Mouse (Mus musculus) megakaryocyte, adult 5-6 weeks (primary cell): ENCODE results near the gene Tns3. TPM values are rescaled to one million over a fixed set of nuclear protein-coding genes. Genes with fewer than 3 reads are reported as not detected.

Experiments used
- ATAC-seq: 2 replicates; pipeline ENCODE4 v1.8.0; 2016; ENCODE audit warnings: mild to moderate bottlenecking, inconsistent platforms; ENCODE audit not compliant: poor library complexity, severe bottlenecking
- total RNA-seq, 2 experiments: library from RNA; stranded (forward) in 1 of 2; stranded (reverse) in 1 of 2; fragments of 153-499, 151-499 nt in 1 of 2; fragments of 221-1000, 200-1000 nt in 1 of 2; gene quantifications; 2 replicates each; pipeline versions ENCODE4 v1.2.3 to v1.2.4; 2015 to 2017

Tns3 gene
- total RNA-seq (2015): 29.6 and 35.7 TPM in 2 replicates
- 15.9 and 17.6 TPM in 2 replicates for total RNA-seq (2017)

GRCm38 (mm10) chr11:8664393-8664743 lies at the start of gene Tns3:
TSS of gene Tns3 (minus strand) at chr11:8664535.
- ATAC-seq: peak; percentile 72

DNA sequence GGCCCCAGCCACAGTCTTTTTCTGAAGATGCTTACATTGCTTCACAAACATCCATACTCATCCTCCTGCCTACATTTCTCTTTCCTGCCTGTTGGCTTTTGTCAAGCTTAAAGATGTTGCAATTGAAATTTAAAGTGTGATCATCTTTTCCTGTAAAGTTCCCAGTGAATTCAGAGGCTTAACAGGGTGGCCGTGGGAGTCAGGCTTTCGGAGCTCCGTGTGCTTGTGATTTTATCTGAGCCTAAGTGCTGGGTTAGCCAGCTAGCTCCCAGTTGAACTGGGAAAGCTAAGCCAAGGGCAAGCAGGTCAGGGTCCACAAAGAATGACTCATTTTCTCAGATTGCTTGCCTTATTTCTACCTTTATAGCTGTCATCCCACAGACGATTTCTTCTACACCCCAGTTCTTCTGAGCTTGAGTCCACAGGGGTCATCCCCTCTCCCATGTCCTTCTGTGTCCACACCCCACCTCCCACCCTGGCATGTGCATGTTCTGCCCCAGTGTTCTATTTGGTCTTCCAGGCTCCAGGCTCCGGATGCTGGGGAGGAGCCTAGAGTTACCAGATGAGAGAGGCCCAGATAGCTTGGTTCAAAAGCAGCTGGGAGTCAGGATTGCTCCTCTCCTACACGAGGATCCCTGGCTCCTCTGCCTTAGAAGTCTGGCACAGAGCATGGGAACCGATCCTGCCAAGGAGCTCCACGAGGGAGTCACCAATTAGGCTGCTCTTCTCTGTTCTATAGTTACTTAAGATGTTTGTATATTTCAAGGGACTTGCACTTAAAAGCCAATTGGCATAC lies 42.1 kb upstream of the Tns3 start:
- ATAC-seq: no peak

DNA sequence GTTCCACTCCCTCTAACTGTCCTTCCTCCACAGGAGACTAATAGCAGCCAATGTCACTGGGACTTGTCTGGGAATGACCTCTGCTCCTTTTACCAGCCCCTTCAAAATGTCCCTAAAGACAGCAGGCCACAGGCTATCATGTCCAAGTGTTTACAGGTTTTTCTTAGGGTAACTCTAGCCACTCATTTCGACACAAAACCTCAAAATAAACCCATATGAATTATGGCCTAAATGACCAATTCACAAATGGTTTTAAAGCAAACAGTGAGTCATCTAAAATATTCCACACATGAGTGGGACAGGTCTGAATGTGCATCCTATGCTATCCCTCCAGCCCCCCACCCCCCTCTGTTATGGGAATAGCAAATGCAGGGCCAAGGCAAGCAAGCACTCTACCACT lies 40.8 kb upstream of the Tns3 start:
- ATAC-seq: no peak

- no peak for ATAC-seq
These were observed 39.5 kb upstream of the Tns3 start for GRCm38 (mm10) chr11:8703876-8704275.

DNA sequence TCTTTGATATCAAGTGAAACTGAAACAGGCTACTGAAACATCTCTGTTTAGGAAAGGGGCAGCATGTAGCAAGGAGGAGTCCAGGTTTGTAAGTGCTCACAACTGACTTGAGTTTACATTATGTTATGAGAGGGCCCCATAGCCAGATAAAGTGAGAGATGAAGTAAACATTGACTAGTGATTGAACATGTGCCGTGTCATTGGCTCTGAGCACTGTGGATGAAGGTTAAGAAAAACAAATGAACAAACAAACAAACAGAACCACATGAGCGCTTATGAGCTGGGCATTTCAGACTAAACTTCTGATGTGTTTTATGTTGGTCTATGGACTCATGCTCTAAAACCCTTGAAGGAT lies 38.2 kb upstream of the Tns3 start:
- no peak for ATAC-seq

- peak; percentile 71 for ATAC-seq
These were observed 37.7 kb upstream of the Tns3 start for GRCm38 (mm10) chr11:8701845-8702531.

GRCm38 (mm10) chr11:8701400-8701799 lies 37.1 kb upstream of the Tns3 start:
- ATAC-seq: peak; percentile 70

DNA sequence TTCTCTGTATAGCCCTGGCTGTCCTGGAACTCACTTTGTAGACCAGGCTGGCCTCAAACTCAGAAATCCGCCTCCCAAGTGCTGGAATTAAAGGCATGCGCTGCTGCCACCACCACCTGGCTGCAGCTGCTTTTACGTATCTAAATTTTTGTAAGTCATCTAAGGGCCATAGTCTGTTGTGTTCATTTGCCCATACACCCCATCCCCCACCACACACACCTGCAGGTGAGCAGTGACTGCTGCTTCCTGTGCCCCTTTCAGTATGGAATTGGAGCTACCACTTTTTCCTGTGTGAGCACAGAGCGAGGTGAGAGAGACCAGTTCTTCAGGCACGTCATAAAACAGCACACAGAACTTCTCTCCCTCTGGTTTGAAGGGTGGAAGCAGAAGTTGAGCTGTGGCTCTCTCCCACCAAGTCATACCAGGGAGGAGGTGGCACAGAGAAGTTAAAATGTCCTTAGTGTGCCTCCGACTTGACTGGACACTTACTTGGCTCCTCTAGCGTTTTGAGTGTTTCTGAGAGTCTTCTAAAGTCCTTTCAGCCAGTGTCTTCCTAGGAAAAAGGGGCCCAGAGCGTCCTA lies 36.4 kb upstream of the Tns3 start:
- peak; percentile 47 for ATAC-seq

GRCm38 (mm10) chr11:8699777-8700176 lies 35.4 kb upstream of the Tns3 start:
- ATAC-seq: no peak

DNA sequence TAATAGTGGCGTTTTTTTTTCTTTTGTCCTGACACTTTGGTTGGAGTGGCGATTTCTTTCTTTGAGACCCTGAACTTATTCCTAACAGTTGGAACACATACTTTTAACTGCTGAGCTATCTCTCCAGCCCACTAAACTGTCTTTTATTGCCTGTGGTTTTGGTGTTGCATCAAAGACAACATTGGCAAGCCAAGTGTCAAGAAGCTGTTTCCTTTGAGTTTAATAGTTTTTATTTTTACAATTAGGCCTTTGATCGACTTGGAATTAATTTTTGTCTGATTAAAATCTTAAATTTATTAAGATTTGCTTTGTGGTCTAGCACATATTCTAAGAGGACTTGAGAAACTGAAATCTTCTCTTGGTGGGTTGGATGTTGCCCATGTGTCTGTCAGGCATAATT lies 33.3 kb upstream of the Tns3 start:
- no peak for ATAC-seq

- ATAC-seq: no peak
These were observed 29.8 kb upstream of the Tns3 start for GRCm38 (mm10) chr11:8694096-8694495.

DNA sequence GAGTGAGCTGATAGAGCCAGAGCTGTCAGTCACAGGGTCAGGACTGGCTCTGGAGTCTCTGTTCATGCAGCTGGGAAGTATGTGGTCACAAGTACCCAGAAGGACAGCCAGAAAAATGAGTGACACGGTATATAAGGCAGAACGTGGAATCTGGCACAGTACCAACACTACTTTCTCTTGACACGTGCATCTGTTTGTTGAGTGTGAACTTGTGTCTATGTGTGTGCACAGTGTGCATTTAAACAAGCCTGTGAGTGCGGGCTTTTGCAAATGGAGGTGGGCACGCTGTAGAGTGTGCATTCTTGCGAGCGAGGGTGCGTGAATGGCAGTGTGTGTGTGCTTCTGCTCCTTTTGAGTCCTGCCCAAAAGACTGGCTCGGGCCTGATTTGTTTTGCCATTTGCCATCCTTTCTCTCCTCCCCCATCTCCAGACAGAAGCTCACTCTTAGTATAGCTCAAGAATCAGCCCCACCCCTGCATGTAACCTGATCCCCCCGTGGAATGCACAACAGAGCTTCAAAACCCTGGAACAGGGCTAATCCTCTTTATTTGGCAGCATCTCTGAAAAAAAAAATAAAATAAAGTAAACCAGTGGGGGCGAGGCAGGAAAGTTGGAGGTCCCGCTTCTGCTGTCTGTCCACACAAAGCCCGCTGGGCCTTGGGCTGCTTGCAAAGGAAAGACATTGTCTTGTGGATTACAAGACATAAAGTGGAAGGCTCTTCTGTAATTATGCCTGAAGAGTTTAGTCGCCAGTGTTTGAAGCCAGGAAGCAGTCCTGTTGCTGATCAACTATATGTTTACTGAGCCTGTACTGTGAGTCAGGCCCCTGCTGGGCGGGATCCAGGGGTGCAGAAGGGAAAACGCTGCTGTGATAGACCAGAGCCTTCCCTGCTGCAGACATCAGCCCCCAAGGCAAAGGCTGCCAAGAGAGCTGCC lies 28.5 kb upstream of the Tns3 start:
- no peak for ATAC-seq

DNA sequence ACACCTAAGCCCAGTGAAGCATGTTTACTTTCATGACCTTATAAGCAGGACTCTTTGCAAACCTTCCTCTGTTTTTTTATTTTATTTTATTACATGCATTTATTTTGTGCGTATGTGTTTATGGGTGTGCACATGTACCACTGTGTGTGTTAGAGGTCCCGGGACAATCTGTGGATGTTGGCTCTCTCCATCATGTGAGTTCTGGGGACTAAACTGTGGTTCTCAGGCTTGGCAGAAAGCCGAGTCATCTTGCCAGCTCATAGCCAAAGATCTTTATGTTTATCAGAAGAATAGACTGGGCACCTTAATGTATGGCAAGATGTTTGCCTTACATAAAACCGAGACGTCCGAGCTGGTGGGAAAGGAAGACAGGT lies 27.8 kb upstream of the Tns3 start:
- ATAC-seq: no peak

DNA sequence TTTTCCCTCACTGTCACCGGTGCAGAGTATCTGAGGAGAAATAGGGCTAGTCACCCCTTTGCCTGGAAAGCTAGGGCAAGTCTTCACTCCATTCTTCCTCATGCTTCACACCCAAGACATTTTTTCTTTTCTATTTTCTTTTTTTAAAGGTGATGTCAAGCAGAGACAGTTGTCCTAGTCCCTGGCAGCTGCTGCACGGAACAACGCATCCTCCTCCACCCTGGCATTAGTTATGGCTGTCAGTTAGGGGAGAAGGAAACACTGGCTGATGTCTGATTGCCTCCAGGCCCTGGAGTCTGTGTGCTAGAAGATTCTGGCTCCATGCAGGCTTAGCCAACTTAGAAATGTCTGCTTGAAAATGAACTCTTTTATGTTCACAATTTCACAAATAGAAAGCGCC lies 27.3 kb upstream of the Tns3 start:
- no peak for ATAC-seq

DNA sequence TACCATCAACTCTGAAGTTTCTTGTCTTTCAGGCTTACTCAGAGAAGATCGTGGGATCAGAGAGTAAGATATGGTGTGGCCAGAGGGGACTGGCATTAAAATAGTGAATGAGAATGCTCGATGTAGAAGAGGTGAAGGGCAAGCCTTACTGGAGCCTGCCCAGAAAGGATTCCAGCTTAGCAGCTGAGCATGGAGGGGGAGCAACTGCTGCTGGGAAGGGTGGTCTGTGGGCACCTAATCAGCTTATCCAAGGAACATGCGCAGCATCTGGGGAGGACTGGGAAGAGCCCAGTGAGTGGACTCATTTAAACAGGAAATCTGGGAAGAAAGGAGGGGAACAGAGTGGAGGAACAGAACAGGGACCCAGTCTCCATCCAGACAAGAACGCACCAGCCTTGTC lies 26.3 kb upstream of the Tns3 start:
- no peak for ATAC-seq

DNA sequence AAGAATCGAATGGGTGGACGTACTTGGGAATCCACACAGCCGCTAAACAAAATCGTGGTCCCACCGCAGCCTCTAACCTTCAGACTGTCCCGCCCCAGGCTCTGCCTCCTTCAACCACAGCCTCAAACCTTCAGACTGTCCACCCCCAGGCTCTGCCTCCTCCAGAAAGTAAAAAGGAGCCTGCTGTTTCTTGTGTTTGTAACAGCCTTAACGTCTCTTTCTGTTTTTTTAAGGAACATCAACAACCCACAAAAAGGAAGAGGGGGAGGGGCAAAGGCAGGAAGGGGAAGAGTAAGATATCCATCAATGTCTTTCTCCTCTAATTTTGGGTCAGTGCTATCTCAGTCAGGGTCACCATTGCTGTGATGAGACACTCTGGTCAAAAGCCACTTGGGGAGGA lies 25.2 kb upstream of the Tns3 start:
- ATAC-seq: peak; percentile 47

- peak; percentile 73 for ATAC-seq
These were observed 24.6 kb upstream of the Tns3 start for GRCm38 (mm10) chr11:8688907-8689306.

GRCm38 (mm10) chr11:8686501-8686900 lies 22.2 kb upstream of the Tns3 start:
- no peak for ATAC-seq

DNA sequence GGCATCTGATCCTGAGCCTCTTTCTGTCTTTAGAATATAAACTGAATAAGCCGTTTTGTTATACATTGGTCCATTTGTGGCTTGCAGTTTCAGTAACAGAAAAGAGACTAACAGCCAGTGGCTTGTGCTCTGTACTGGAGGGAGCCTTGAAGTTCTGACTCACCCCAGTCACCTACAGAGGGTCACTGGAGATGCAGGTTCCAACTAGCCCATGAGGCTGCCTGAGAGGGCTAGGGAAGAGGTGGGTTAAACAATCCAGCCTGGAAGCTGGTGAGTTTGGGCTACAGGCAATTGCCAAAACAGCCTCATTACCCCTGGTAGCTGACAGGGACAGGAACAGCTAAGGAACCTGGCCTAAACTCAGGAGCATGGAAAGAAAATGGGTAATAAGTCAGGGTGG lies 21.7 kb upstream of the Tns3 start:
- no peak for ATAC-seq

- ATAC-seq: peak; percentile 51
These were observed 20.9 kb upstream of the Tns3 start for GRCm38 (mm10) chr11:8685195-8685594.

- ATAC-seq: no peak
These were observed 19.9 kb upstream of the Tns3 start for GRCm38 (mm10) chr11:8684262-8684661.
